Mouse (Mus musculus) G1E-ER4 (cell line): ENCODE data around the gene Fgd3. TPM values are rescaled to one million over a fixed set of nuclear protein-coding genes. Genes with fewer than 3 reads are reported as not detected.

Source experiments
- GATA1 ChIP-seq: IDR thresholded peaks from one replicate; pipeline ENCODE4 v1.8.0; 2012; ENCODE audit warnings: low read length, inconsistent platforms
- polyA plus RNA-seq: library from polyadenylated mRNA; stranded (reverse); fragments of >175 nt; gene quantifications from 2 replicates; pipeline ENCODE4 v1.2.3, GENCODE M21; 2012

Gene Fgd3
- polyA plus RNA-seq, 1 experiment, result 2.1 TPM

GRCm38 (mm10) chr13:49291949-49292348, 28.2 kb downstream of the Fgd3 start:
- no peak for TF ChIP-seq GATA1

GRCm38 (mm10) chr13:49291398-49291797, 28.7 kb downstream of the Fgd3 start:
- no peak for TF ChIP-seq GATA1

- no peak for TF ChIP-seq GATA1
These were observed 32.9 kb downstream of the Fgd3 start for GRCm38 (mm10) chr13:49287224-49287623.

DNA sequence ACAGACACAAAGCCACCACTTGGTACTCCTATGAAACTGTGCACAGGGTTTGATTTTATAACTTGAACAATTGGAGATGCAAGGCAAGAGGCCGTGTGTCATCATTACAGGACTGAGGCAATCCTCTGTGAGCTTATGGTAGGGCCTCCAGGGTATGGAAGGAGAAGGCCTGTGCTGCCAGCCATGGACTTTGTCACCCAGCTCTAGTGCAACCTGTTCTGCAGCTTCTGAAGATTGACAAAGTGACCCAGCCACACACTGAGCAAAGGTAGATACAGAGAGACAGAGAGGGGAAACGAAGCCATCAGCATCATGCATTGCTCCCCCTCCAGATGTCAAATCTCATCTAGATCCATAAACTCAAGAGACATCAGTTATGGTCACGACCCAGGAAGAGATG, 33.4 kb downstream of the Fgd3 start:
- no peak for TF ChIP-seq GATA1

GRCm38 (mm10) chr13:49283686-49284085, 36.4 kb downstream of the Fgd3 start:
- TF ChIP-seq GATA1, result no peak

- TF ChIP-seq GATA1, result no peak
These were observed 37.9 kb downstream of the Fgd3 start for GRCm38 (mm10) chr13:49282168-49282567.

GRCm38 (mm10) chr13:49271831-49272765, 48.0 kb downstream of the Fgd3 start:
- no peak for TF ChIP-seq GATA1

DNA sequence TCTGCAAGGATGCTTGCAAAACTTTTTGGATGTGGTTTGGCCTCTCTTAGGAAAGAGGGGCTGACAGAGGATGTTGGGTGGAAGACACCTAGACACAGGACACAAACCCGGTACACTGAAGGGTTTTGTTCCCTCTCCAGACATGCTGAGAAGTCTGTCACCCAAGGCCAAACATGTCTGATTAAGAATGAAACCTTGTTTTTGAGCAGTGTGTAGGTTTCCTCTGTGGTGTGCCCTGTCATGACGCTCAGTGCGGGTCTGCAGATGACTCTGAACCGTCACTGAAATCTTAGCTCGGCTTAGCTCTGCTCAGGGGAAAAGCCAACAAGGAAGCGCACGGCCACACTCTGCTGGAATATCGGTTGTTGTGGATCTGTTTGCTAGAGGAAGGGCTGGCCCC, 49.6 kb downstream of the Fgd3 start:
- TF ChIP-seq GATA1, result no peak

DNA sequence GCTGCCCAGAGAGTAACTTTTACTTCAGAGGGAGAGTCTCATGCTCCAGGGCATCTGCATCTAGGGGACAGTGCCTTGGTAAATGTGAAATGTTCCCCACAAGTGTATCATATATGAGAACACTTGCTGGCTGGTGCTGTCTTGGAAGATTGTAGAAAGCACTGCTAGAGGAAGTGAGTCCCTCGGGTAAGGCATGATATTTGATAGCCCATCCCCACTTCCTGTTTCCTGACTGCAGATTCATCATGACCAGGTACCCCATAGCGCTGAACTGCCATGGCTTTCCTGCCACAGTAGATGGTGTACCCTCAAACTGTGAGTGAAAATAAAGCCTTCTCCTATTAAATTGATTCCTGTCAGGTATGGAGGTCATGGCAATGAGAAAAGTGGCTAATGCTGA, 52.5 kb downstream of the Fgd3 start:
- TF ChIP-seq GATA1, result no peak

- TF ChIP-seq GATA1, result no peak
These were observed 59.9 kb downstream of the Fgd3 start for GRCm38 (mm10) chr13:49260036-49260722.

GRCm38 (mm10) chr13:49257819-49258313, 62.2 kb downstream of the Fgd3 start:
- TF ChIP-seq GATA1, result no peak

DNA sequence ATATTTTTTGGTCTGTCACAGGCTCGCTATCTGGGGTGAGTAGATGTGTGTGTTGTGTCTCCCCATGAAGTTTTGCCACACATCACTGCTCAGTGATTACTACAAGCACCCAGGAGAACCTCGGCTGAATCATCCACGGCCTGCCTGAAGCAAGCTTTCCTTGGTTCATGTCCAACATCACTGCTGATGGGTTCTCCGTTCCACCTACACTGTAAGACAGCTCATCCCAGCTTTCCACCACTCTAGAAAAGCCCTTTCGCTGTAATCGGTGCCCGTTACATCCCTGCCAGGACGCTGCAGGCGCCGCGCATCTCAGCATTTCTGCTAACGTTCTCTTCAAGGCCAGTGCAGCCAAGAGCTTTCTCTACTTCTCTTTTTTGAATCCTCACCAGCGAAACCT, 67.4 kb downstream of the Fgd3 start:
- TF ChIP-seq GATA1, result no peak

- no peak for TF ChIP-seq GATA1
These were observed 68.0 kb downstream of the Fgd3 start for GRCm38 (mm10) chr13:49252113-49252512.

DNA sequence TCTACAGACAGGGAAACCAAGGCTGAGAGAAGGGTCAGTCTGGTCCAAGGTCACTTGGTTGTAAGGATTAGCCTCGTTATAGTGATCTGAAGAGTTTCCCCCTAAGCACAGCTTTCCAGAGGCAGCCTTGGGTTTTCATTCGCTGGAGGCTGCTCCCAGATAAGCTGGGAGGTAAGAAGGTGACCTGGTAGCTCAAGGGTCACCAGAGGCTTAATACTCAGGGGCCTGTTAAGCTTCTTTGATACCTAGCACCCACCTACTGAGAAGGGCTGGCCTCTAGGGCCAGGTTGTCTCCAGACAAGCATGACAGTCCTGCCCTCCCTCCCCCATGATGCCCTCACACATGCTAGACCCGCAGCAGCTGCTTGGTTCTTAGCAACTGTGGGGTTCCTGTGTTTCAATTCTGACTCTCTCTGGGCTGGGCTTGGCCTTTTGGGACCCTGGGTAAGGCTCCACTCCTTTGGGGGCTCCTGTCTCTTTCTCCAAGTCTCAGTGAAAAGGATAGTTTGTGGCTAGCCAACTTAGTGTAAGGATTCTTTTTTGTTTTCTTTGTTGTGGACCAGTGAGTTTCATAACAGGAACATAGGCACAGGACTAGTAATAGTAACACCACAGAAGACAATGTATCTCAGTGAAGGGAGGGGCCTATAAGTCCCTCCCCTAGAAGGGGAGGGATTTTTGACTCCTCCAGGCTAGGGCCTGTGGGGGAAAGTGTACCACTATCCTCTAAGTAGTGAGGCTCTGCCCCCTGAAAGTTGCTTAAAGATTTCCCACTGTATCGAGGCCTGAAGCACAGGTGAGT, 69.2 kb downstream of the Fgd3 start:
- no peak for TF ChIP-seq GATA1

DNA sequence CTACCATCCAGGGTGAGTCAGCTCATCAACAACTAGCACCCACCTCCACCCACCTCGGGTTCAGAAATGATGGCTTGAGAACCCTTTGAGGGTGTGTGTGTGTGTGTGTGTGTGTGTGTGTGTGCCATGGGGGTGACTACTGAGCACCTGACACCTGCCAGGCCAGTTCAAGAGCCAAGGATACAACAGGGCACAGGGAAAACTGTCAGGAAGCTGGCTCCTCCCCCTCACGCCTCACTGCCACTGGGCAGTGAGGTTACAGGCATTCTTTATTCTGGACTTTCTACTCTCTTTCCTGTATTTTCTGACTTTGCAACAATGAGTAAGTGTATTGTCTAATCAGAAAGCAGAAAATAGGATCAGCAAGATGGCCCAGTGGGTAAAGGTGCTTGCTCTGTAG, 70.5 kb downstream of the Fgd3 start:
- TF ChIP-seq GATA1, result no peak

DNA sequence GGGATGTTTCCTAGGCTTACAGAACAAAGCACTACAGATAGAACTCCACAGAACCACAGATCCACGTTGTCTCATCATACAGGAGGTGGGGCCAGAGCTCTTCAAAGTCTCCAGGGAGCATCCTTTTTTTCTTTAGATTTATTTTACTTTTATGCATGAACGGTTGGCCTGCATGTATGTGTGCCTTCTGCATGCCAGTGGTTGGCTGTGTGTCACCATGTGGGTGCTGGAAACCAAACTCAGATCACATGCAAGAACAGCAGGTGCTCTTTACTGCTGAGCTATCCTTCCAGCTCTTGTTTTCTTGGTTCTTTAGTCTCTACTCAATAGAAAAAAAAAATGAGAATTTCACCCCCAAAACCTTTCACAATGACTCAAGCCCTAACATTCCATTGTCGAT, 71.2 kb downstream of the Fgd3 start:
- TF ChIP-seq GATA1, result no peak
